ENCODE assay signal across 25 mouse cellular contexts in the genomic region with DNA sequence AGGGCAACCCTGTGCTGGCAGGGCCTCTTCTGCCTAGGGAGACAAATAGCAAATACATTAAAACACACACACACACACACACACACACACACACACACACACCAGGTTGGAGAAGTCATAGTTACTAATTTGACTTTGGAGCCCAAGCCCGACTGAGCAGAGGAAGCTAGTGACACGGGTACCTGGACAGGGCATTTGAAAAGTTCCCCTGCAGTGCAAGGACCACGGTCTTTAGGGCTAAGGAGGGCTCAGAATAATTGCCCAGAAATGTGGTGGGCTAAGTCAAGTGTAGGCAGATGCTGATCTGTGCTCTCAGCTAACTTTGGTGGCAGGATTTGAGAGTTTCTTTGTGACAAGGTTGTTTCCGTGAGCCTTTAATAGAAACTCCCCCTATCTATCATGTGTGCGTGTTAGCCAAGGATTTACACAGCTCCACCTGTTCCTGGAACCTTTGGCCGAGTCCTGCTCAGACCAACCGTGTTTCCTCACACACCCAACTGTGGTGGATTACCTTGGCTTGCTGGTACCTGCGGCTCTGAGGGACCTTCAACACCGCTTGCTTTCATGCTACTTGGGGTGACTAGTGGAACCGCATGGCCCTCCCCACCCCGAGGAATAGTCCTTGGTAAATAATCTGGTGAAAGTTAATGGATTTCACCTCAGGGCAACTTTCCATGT. TPM values are rescaled to one million over a fixed set of nuclear protein-coding genes. Genes with fewer than 3 reads are reported as not detected.
A peak's percentile ranks its signal among the peaks of the same experiment; 100 is the strongest.
DNase-seq lines count a peak whose midpoint lies in the region; ATAC-seq and TF ChIP-seq lines count a peak whose summit lies in the region.
"Had no signal": no experiment of that assay in that cellular context is flagged by ENCODE, and none has a peak within 500 bp of the region (broad histone marks: within the 10 kb centered on the region; RNA-seq: fewer than 3 reads in every experiment).

No protein-coding gene starts in this region.

- no peak overlapping the region for H3K4me3 ChIP-seq in forebrain, embryonic 14.5 days (ENCODE audit: low read depth, low read length)
- no peak overlapping the region for H3K4me3 ChIP-seq in forebrain, embryonic 16.5 days (replicated peaks; ENCODE audit: low read length)
- no peak overlapping the region for H3K4me3 ChIP-seq in thymus, adult 2 months (ENCODE audit: control insufficient read depth, insufficient read depth, low read length)
- H3K4me3 ChIP-seq in intestine, postnatal 0 days (ENCODE audit: low read depth, low read length) = no peak overlapping the region
- H3K4me3 ChIP-seq in stomach, embryonic 15.5 days (replicated peaks) = no peak overlapping the region
- H3K4me3 ChIP-seq in cerebellum, adult 2 months (replicated peaks; ENCODE audit: insufficient read depth, low read depth, low read length) = no peak overlapping the region
- H3K4me3 ChIP-seq: embryonic facial prominence, embryonic 15.5 days; hindbrain, embryonic 10.5 days; neural tube, embryonic 12.5 days had no signal

- no peak for TF ChIP-seq CTCF in thymus, adult 2 months (IDR thresholded peaks at IDR 0.05; ENCODE audit: borderline replicate concordance, control insufficient read depth, extremely low read depth, insufficient read depth, low read length, poor library complexity)
- peak; percentile 37 for TF ChIP-seq CTCF in intestine, postnatal 0 days (IDR thresholded peaks at IDR 0.05; ENCODE audit: low read depth)
- TF ChIP-seq CTCF in cerebellum, adult 2 months (IDR thresholded peaks at IDR 0.05; ENCODE audit: borderline replicate concordance, insufficient read depth, low read depth, low read length) = no peak

- H3K9me3 ChIP-seq in forebrain, embryonic 14.5 days (replicated peaks; ENCODE audit: control insufficient read depth, low read length) = no peaks in the 10 kb centered on the region
- H3K9me3 ChIP-seq in forebrain, embryonic 16.5 days (ENCODE audit: control insufficient read depth, low read length) = no peaks in the 10 kb centered on the region
- no peaks in the 10 kb centered on the region for H3K9me3 ChIP-seq in intestine, postnatal 0 days (ENCODE audit: control insufficient read depth)
- H3K9me3 ChIP-seq in stomach, embryonic 15.5 days = no peaks in the 10 kb centered on the region
- H3K9me3 ChIP-seq: embryonic facial prominence, embryonic 15.5 days; G1E; hindbrain, embryonic 10.5 days; neural tube, embryonic 12.5 days had no signal

- peaks cover 28% of the 10 kb centered on the region; the same call in 1 of the 2 replicates for H3K36me3 ChIP-seq in forebrain, embryonic 14.5 days (ENCODE audit: control insufficient read depth, insufficient read depth, low read length)
- no peaks in the 10 kb centered on the region for H3K36me3 ChIP-seq in forebrain, embryonic 16.5 days (ENCODE audit: control insufficient read depth, insufficient read depth)
- no peaks in the 10 kb centered on the region for H3K36me3 ChIP-seq in thymus, adult 2 months (ENCODE audit: control insufficient read depth, insufficient read depth, low read length)
- H3K36me3 ChIP-seq in intestine, postnatal 0 days (ENCODE audit: control insufficient read depth, insufficient read depth) = 0 out of 2 replicates have a peak, but pooled peaks cover 12% of the 10 kb centered on the region
- no peaks in the 10 kb centered on the region for H3K36me3 ChIP-seq in stomach, embryonic 15.5 days

- H3K9ac ChIP-seq in forebrain, embryonic 14.5 days (ENCODE audit: low read length) = no peak overlapping the region
- H3K9ac ChIP-seq in forebrain, embryonic 16.5 days (replicated peaks; ENCODE audit: low read depth, low read length) = no peak overlapping the region
- no peak overlapping the region for H3K9ac ChIP-seq in intestine, postnatal 0 days (ENCODE audit: low read depth, low read length)
- no peak overlapping the region for H3K9ac ChIP-seq in stomach, embryonic 15.5 days
- H3K9ac ChIP-seq: embryonic facial prominence, embryonic 15.5 days; neural tube, embryonic 12.5 days had no signal

- 94% methylated on average over 11 of the region's 11 CpGs for WGBS in forebrain, embryonic 14.5 days
- 90% methylated on average over 11 of the region's 11 CpGs for WGBS in forebrain, embryonic 16.5 days
- 80% methylated on average over 11 of the region's 11 CpGs for WGBS in thymus, adult 2 months
- 55% methylated on average over 11 of the region's 11 CpGs for WGBS in intestine, postnatal 0 days
- 70% methylated on average over 11 of the region's 11 CpGs for WGBS in stomach, embryonic 15.5 days
- WGBS in cerebellum, adult 2 months = 47% methylated on average over 11 of the region's 11 CpGs

- H3K4me1 ChIP-seq in forebrain, embryonic 14.5 days (ENCODE audit: control insufficient read depth, insufficient read depth, low read length) = no peaks in the 10 kb centered on the region
- H3K4me1 ChIP-seq in forebrain, embryonic 16.5 days (replicated peaks; ENCODE audit: control insufficient read depth, insufficient read depth, low read length) = no peaks in the 10 kb centered on the region
- peaks cover 52% of the 10 kb centered on the region for H3K4me1 ChIP-seq in thymus, adult 2 months (replicated peaks; ENCODE audit: control insufficient read depth, insufficient read depth, low read length)
- H3K4me1 ChIP-seq in intestine, postnatal 0 days (replicated peaks; ENCODE audit: control insufficient read depth, insufficient read depth, low read length) = 0 out of 2 replicates have a peak, but pooled peaks cover 4% of the 10 kb centered on the region
- 0 out of 2 replicates have a peak, but pooled peaks cover 5% of the 10 kb centered on the region for H3K4me1 ChIP-seq in stomach, embryonic 15.5 days
- H3K4me1 ChIP-seq in cerebellum, adult 2 months (ENCODE audit: control insufficient read depth, insufficient read depth, low read length) = peaks cover 5% of the 10 kb centered on the region

- no peak for DNase-seq in forebrain, embryonic 14.5 days (ENCODE audit: low spot score)
- DNase-seq in thymus, adult 2 months = no peak
- DNase-seq in thymus, postnatal 10 days (ENCODE audit: low spot score in 2 of 2) = no peak
- no peak for DNase-seq in cerebellum, adult 2 months
- DNase-seq in yolk sac, embryonic 10.5 days (ENCODE audit: low spot score) = no peak
- DNase-seq: adrenal gland, postnatal 14 days; cerebellum, adult 11-12 months; cerebellum, postnatal 25 days; gastrocnemius, postnatal 36 days; liver; right cerebral cortex, postnatal 14 days had no signal

- TF ChIP-seq POLR2A in thymus, adult 2 months (IDR thresholded peaks at IDR 0.05; ENCODE audit: control insufficient read depth, extremely low read depth, insufficient read depth, low read length, poor library complexity) = no peak; the same call in 1 of the 2 replicates
- no peak for TF ChIP-seq POLR2A in cerebellum, adult 2 months (IDR thresholded peaks at IDR 0.05; ENCODE audit: borderline replicate concordance, insufficient read depth, low read length)

- no peaks in the 10 kb centered on the region for H3K27me3 ChIP-seq in forebrain, embryonic 14.5 days (replicated peaks; ENCODE audit: control insufficient read depth, insufficient read depth, low read length)
- no peaks in the 10 kb centered on the region for H3K27me3 ChIP-seq in forebrain, embryonic 16.5 days (replicated peaks; ENCODE audit: control insufficient read depth, insufficient read depth, low read length)
- H3K27me3 ChIP-seq in thymus, adult 2 months (ENCODE audit: control insufficient read depth, insufficient read depth, low read length) = no peaks in the 10 kb centered on the region
- H3K27me3 ChIP-seq in intestine, postnatal 0 days (replicated peaks; ENCODE audit: control insufficient read depth, insufficient read depth, low read length) = no peaks in the 10 kb centered on the region
- no peaks in the 10 kb centered on the region for H3K27me3 ChIP-seq in stomach, embryonic 15.5 days (replicated peaks)
- H3K27me3 ChIP-seq in cerebellum, adult 2 months (ENCODE audit: control insufficient read depth, insufficient read depth, low read length) = no peaks in the 10 kb centered on the region
- H3K27me3 ChIP-seq: embryonic facial prominence, embryonic 15.5 days; neural tube, embryonic 12.5 days had no signal

- H3K27ac ChIP-seq in forebrain, embryonic 14.5 days (ENCODE audit: low read depth, low read length) = no peak overlapping the region
- no peak overlapping the region for H3K27ac ChIP-seq in forebrain, embryonic 16.5 days (ENCODE audit: low read length)
- H3K27ac ChIP-seq in thymus, adult 2 months (ENCODE audit: control insufficient read depth, insufficient read depth, low read length) = peak overlapping the region; percentile 94
- peak overlapping the region; percentile 77 for H3K27ac ChIP-seq in intestine, postnatal 0 days (ENCODE audit: low read depth, low read length)
- H3K27ac ChIP-seq in stomach, embryonic 15.5 days = peak overlapping the region; percentile 87
- no peak overlapping the region for H3K27ac ChIP-seq in cerebellum, adult 2 months (ENCODE audit: insufficient read depth, low read length)
- H3K27ac ChIP-seq: embryonic facial prominence, embryonic 15.5 days; hindbrain, embryonic 10.5 days; neural tube, embryonic 12.5 days had no signal

- 0 out of 2 replicates have a peak, but pooled peaks have one; percentile 19 for ATAC-seq in forebrain, embryonic 14.5 days
- ATAC-seq in forebrain, embryonic 16.5 days = no peak
- peak; percentile 90 for ATAC-seq in intestine, postnatal 0 days
- peak; percentile 81 for ATAC-seq in stomach, embryonic 15.5 days (ENCODE audit: insufficient read depth, low FRiP score, low read depth)
- ATAC-seq: activated CD4-positive, CD25-positive, alpha-beta regulatory T cell, adult 4 months had no signal

- H3K4me2 ChIP-seq in forebrain, embryonic 14.5 days (ENCODE audit: low read length) = no peak overlapping the region
- H3K4me2 ChIP-seq in forebrain, embryonic 16.5 days (ENCODE audit: low read length) = no peak overlapping the region
- 0 out of 2 replicates have a peak overlapping the region, but pooled peaks have one; percentile 0 for H3K4me2 ChIP-seq in intestine, postnatal 0 days (replicated peaks; ENCODE audit: low read depth)
- H3K4me2 ChIP-seq in stomach, embryonic 15.5 days = no peak overlapping the region
- H3K4me2 ChIP-seq: embryonic facial prominence, embryonic 15.5 days; midbrain, embryonic 11.5 days; neural tube, embryonic 12.5 days had no signal

RNA-seq across cellular contexts. Expression of a gene that starts 6.6 kb away (rescaled TPM):
- not detected in 2 replicates for polyA plus RNA-seq in forebrain, embryonic 14.5 days (2014; fragmentation: Nextera tagmentation; extraction: Ambion mirVana)
- 0.18 TPM in 1 of 2 replicates, not detected in the other for polyA plus RNA-seq in forebrain, embryonic 16.5 days (2015; fragmentation: Nextera tagmentation; extraction: Ambion mirVana)
- 0.57 and 0.74 TPM in 2 replicates for polyA plus RNA-seq in thymus, adult 2 months (2012; rRNA removed)
- polyA plus RNA-seq in intestine, postnatal 0 days (2015; fragmentation: Nextera tagmentation; extraction: Ambion mirVana) = not detected in 2 replicates
- polyA plus RNA-seq in stomach, embryonic 15.5 days (2015; fragmentation: Nextera tagmentation; extraction: Ambion mirVana) = not detected in 2 replicates
- not detected in 2 replicates for polyA plus RNA-seq in cerebellum, adult 2 months (2012; rRNA removed)
- polyA plus RNA-seq: embryonic facial prominence, embryonic 15.5 days; forebrain, embryonic 11.5 days; G1E; heart, postnatal 0 days; hindbrain, embryonic 10.5 days; kidney, embryonic 14.5 days; liver, embryonic 16.5 days; lung, postnatal 0 days; midbrain, embryonic 11.5 days had no signal

RNA-seq across cellular contexts. Expression of a gene that starts 24.8 kb away (rescaled TPM):
- 2.3 and 3.2 TPM in 2 replicates for polyA plus RNA-seq in forebrain, embryonic 14.5 days (2014; fragmentation: Nextera tagmentation; extraction: Ambion mirVana)
- 3.2 TPM in 2 replicates for polyA plus RNA-seq in forebrain, embryonic 16.5 days (2015; fragmentation: Nextera tagmentation; extraction: Ambion mirVana)
- 4.2 and 4.6 TPM in 2 replicates for polyA plus RNA-seq in thymus, adult 2 months (2012; rRNA removed)
- polyA plus RNA-seq in intestine, postnatal 0 days (2015; fragmentation: Nextera tagmentation; extraction: Ambion mirVana) = 12.9 and 13.2 TPM in 2 replicates
- 26.2 and 30.0 TPM in 2 replicates for polyA plus RNA-seq in stomach, embryonic 15.5 days (2015; fragmentation: Nextera tagmentation; extraction: Ambion mirVana)
- polyA plus RNA-seq in cerebellum, adult 2 months (2012; rRNA removed) = 1.5 and 1.8 TPM in 2 replicates

RNA-seq across cellular contexts. Expression of a gene that starts 25.9 kb away (rescaled TPM):
- polyA plus RNA-seq in forebrain, embryonic 14.5 days (2014; fragmentation: Nextera tagmentation; extraction: Ambion mirVana) = 20.4 and 20.8 TPM in 2 replicates
- 14.1 and 18.6 TPM in 2 replicates for polyA plus RNA-seq in forebrain, embryonic 16.5 days (2015; fragmentation: Nextera tagmentation; extraction: Ambion mirVana)
- polyA plus RNA-seq in thymus, adult 2 months (2012; rRNA removed) = 11.0 and 11.4 TPM in 2 replicates
- polyA plus RNA-seq in intestine, postnatal 0 days (2015; fragmentation: Nextera tagmentation; extraction: Ambion mirVana) = 6.9 and 8.5 TPM in 2 replicates
- 17.7 and 21.6 TPM in 2 replicates for polyA plus RNA-seq in stomach, embryonic 15.5 days (2015; fragmentation: Nextera tagmentation; extraction: Ambion mirVana)
- 10.0 and 11.8 TPM in 2 replicates for polyA plus RNA-seq in cerebellum, adult 2 months (2012; rRNA removed)

Comparison
In these comparisons a context has a peak if more than half of its experiments do, and no peak if none do; other contexts are left out.
1. H3K27ac ChIP-seq: peak in thymus, adult 2 months (single experiment), intestine, postnatal 0 days (single experiment) and stomach, embryonic 15.5 days (single experiment); none in forebrain, embryonic 14.5 days (single experiment), forebrain, embryonic 16.5 days (single experiment) and cerebellum, adult 2 months (single experiment).